Mouse (Mus musculus) olfactory bulb, adult 2 months (tissue): ENCODE results near the gene Ibsp.

ENCODE experiments used
- CTCF ChIP-seq: fragments of 200-500 bp; IDR thresholded peaks from 2 replicates; pipeline ENCODE4 v1.5.1; 2012; ENCODE audit warnings: low read depth, mild to moderate bottlenecking, low read length, moderate library complexity; ENCODE audit not compliant: insufficient read depth
- POLR2A ChIP-seq: fragments of 200-500 bp; IDR thresholded peaks from 2 replicates; pipeline ENCODE4 v1.6.1; 2012; ENCODE audit warnings: mild to moderate bottlenecking, low read depth, low read length, moderate library complexity; ENCODE audit not compliant: insufficient read depth

- TF ChIP-seq CTCF (no peak), POLR2A (no peak)
Observed at GRCm38 (mm10) chr5:104325029-104325428, 26.1 kb downstream of the Ibsp start, which contains the start of gene Mepe.
